Mouse (Mus musculus) lung, adult 2 months (tissue): Measurements from ENCODE around the gene 2010111I01Rik. TPM values are rescaled to one million over a fixed set of nuclear protein-coding genes. Genes with fewer than 3 reads are reported as not detected.

Experiments
- DNase-seq: peaks from one replicate; pipeline ENCODE4 v3.0.0; 2022
- H3K4me1 ChIP-seq: fragments of 200-500 bp; 2 replicates; pipeline ENCODE4 v1.6.1; 2011; ENCODE audit warnings: low read length; ENCODE audit not compliant: control insufficient read depth, insufficient read depth
- H3K4me3 ChIP-seq: fragments of 200-500 bp; replicated peaks from 2 replicates; pipeline ENCODE3; 2011; ENCODE audit warnings: low read depth, mild to moderate bottlenecking, control low read depth, low read length; ENCODE audit errors: extremely low read depth
- CTCF ChIP-seq: fragments of 200-500 bp; IDR thresholded peaks from 2 replicates; pipeline ENCODE4 v1.5.1; 2011; ENCODE audit warnings: mild to moderate bottlenecking, low read length, control low read depth; ENCODE audit not compliant: insufficient read depth
- POLR2A ChIP-seq: fragments of 200-500 bp; IDR thresholded peaks from 2 replicates; pipeline ENCODE4 v1.6.1; 2011; ENCODE audit warnings: low read depth, mild to moderate bottlenecking, control low read depth, low read length, borderline replicate concordance; ENCODE audit errors: extremely low read depth
- WGBS: fragments of 180-500 bp; shearing (Covaris S2); methylation state at CpG from one replicate; pipeline ENCODE4 v1.1.7; 2018; 5-methylcytosine and 5-hydroxymethylcytosine counted together
- polyA plus RNA-seq: library from polyadenylated mRNA; depleted of rRNA; stranded (reverse); fragments of >200 nt; gene quantifications from 2 replicates; pipeline ENCODE4 v1.2.3, GENCODE M21; 2012

The 2010111I01Rik gene
- polyA plus RNA-seq, 1 experiment, result 143 TPM

GRCm38 (mm10) chr13:63272602-63273229 is 308.0 kb downstream of the 2010111I01Rik start:
- 18% methylated on average over 27 of the region's 27 CpGs for WGBS
- no peak for TF ChIP-seq CTCF
- peak; percentile 81; the same call in 1 of the 2 replicates for TF ChIP-seq POLR2A
- Histone ChIP-seq H3K4me1 (peaks cover 38% of the 10 kb centered on the region), H3K4me3 (peak overlapping the region; percentile 75)
- peak; percentile 83 for DNase-seq

GRCm38 (mm10) chr13:63273859-63274258 is 309.2 kb downstream of the 2010111I01Rik start:
- TF ChIP-seq CTCF, result no peak
- TF ChIP-seq POLR2A, result no peak
- 20% methylated on average over 2 of the region's 2 CpGs for WGBS
- DNase-seq, result no peak
- peaks cover 39% of the 10 kb centered on the region for H3K4me1 ChIP-seq
- peak overlapping the region; percentile 50 for H3K4me3 ChIP-seq

- Histone ChIP-seq H3K4me3 (peak overlapping the region; percentile 50), H3K4me1 (peaks cover 38% of the 10 kb centered on the region)
- TF ChIP-seq POLR2A (no peak), CTCF (no peak)
- 31% methylated on average over 10 of the region's 10 CpGs for WGBS
- no peak for DNase-seq
Observed at GRCm38 (mm10) chr13:63274488-63275166, 309.9 kb downstream of the 2010111I01Rik start.

- H3K4me3 ChIP-seq, result peak overlapping the region; percentile 7
- 21% methylated on average over 4 of the region's 4 CpGs for WGBS
- H3K4me1 ChIP-seq, result peaks cover 46% of the 10 kb centered on the region
- no peak for DNase-seq
- TF ChIP-seq POLR2A, result no peak
- no peak for TF ChIP-seq CTCF
Observed at GRCm38 (mm10) chr13:63276389-63276788, 311.7 kb downstream of the 2010111I01Rik start.

- WGBS, result 29% methylated on average over 5 of the region's 5 CpGs
- DNase-seq, result no peak
- Histone ChIP-seq H3K4me3 (peak overlapping the region; percentile 4), H3K4me1 (peaks cover 50% of the 10 kb centered on the region)
- TF ChIP-seq CTCF, result no peak
- TF ChIP-seq POLR2A, result no peak
Observed at GRCm38 (mm10) chr13:63277316-63277715, 312.6 kb downstream of the 2010111I01Rik start.

- WGBS, result 14% methylated on average over 5 of the region's 5 CpGs
- peak; percentile 49 for DNase-seq
- no peak for TF ChIP-seq CTCF
- no peak for TF ChIP-seq POLR2A
Observed at GRCm38 (mm10) chr13:63278141-63278631, 313.5 kb downstream of the 2010111I01Rik start.

GRCm38 (mm10) chr13:63278796-63279475 is 314.2 kb downstream of the 2010111I01Rik start:
- H3K4me1 ChIP-seq, result peaks cover 59% of the 10 kb centered on the region
- DNase-seq, result peak; percentile 62
- WGBS, result 14% methylated on average over 10 of the region's 10 CpGs

More at GRCm38 (mm10) chr13:63278141-63278631, 313.5 kb downstream of the 2010111I01Rik start:
- peak overlapping the region; percentile 58 for H3K4me3 ChIP-seq
- H3K4me1 ChIP-seq, result peaks cover 56% of the 10 kb centered on the region

GRCm38 (mm10) chr13:63279807-63280206 is 315.1 kb downstream of the 2010111I01Rik start:
- peak overlapping the region; percentile 44 for H3K4me3 ChIP-seq
- DNase-seq, result no peak
- WGBS, result 23% methylated on average over 8 of the region's 8 CpGs
- H3K4me1 ChIP-seq, result peaks cover 57% of the 10 kb centered on the region
- no peak for TF ChIP-seq POLR2A
- TF ChIP-seq CTCF, result no peak

More at GRCm38 (mm10) chr13:63278796-63279475, 314.2 kb downstream of the 2010111I01Rik start:
- peak overlapping the region; percentile 56 for H3K4me3 ChIP-seq
- TF ChIP-seq POLR2A (peak; percentile 17; the same call in 1 of the 2 replicates), CTCF (no peak)

GRCm38 (mm10) chr13:63280344-63280743 is 315.7 kb downstream of the 2010111I01Rik start:
- H3K4me1 ChIP-seq, result peaks cover 57% of the 10 kb centered on the region
- 16% methylated on average over 3 of the region's 3 CpGs for WGBS
- H3K4me3 ChIP-seq, result peak overlapping the region; percentile 11
- DNase-seq, result no peak
- no peak for TF ChIP-seq POLR2A
- no peak for TF ChIP-seq CTCF
